ENCODE assay signal across 26 mouse cellular contexts in genomic region chr2:48770100-48770499, GRCm38 (mm10). TPM values are rescaled to one million over a fixed set of nuclear protein-coding genes. Genes with fewer than 3 reads are reported as not detected.
DNase-seq lines count a peak whose midpoint lies in the region; ATAC-seq and TF ChIP-seq lines count a peak whose summit lies in the region.
"Had no signal": no experiment of that assay in that cellular context is flagged by ENCODE, and none has a peak within 500 bp of the region (broad histone marks: within the 10 kb centered on the region; RNA-seq: fewer than 3 reads in every experiment).

No protein-coding gene starts in this region.

- H3K9me3 ChIP-seq in midbrain, embryonic 11.5 days (ENCODE audit: control insufficient read depth, low read length) = no peaks in the 10 kb centered on the region
- H3K9me3 ChIP-seq in midbrain, postnatal 0 days (ENCODE audit: low read length) = no peaks in the 10 kb centered on the region
- H3K9me3 ChIP-seq in liver, embryonic 12.5 days (replicated peaks) = no peaks in the 10 kb centered on the region
- H3K9me3 ChIP-seq: embryonic facial prominence, embryonic 13.5 days; embryonic facial prominence, embryonic 15.5 days; forebrain, embryonic 10.5 days; forebrain, embryonic 12.5 days; G1E had no signal

- H3K4me2 ChIP-seq in midbrain, embryonic 11.5 days = no peak overlapping the region
- H3K4me2 ChIP-seq in midbrain, postnatal 0 days (ENCODE audit: low read depth, low read length, poor library complexity, severe bottlenecking) = no peak overlapping the region
- H3K4me2 ChIP-seq in liver, embryonic 12.5 days = no peak overlapping the region
- H3K4me2 ChIP-seq: embryonic facial prominence, embryonic 13.5 days; embryonic facial prominence, embryonic 15.5 days; forebrain, embryonic 12.5 days had no signal

- H3K27me3 ChIP-seq in midbrain, embryonic 11.5 days (ENCODE audit: control insufficient read depth, insufficient read depth, low read length) = no peaks in the 10 kb centered on the region
- no peaks in the 10 kb centered on the region for H3K27me3 ChIP-seq in midbrain, postnatal 0 days (ENCODE audit: insufficient read depth, low read length)
- H3K27me3 ChIP-seq in liver, embryonic 12.5 days (replicated peaks) = no peaks in the 10 kb centered on the region
- H3K27me3 ChIP-seq: CH12.LX; embryonic facial prominence, embryonic 13.5 days; embryonic facial prominence, embryonic 15.5 days; forebrain, embryonic 12.5 days had no signal

- no peak overlapping the region for H3K9ac ChIP-seq in midbrain, embryonic 11.5 days (ENCODE audit: low read length)
- no peak overlapping the region for H3K9ac ChIP-seq in midbrain, postnatal 0 days (replicated peaks; ENCODE audit: low read length, poor library complexity, severe bottlenecking)
- H3K9ac ChIP-seq in liver, embryonic 12.5 days = no peak overlapping the region
- H3K9ac ChIP-seq: embryonic facial prominence, embryonic 13.5 days; embryonic facial prominence, embryonic 15.5 days; forebrain, embryonic 12.5 days had no signal

- no peak overlapping the region for H3K4me3 ChIP-seq in midbrain, embryonic 11.5 days (ENCODE audit: low read depth, low read length)
- H3K4me3 ChIP-seq in midbrain, postnatal 0 days (ENCODE audit: low read depth, low read length) = no peak overlapping the region
- no peak overlapping the region for H3K4me3 ChIP-seq in liver, embryonic 12.5 days
- H3K4me3 ChIP-seq: embryonic facial prominence, embryonic 13.5 days; embryonic facial prominence, embryonic 15.5 days; erythroblast, embryonic 14.5 days; forebrain, embryonic 10.5 days; forebrain, embryonic 12.5 days had no signal

- no peak overlapping the region for H3K27ac ChIP-seq in midbrain, embryonic 11.5 days (ENCODE audit: low read depth, low read length)
- no peak overlapping the region for H3K27ac ChIP-seq in midbrain, postnatal 0 days (ENCODE audit: low read depth, low read length)
- H3K27ac ChIP-seq in liver, embryonic 12.5 days = no peak overlapping the region
- H3K27ac ChIP-seq: embryonic facial prominence, embryonic 13.5 days; embryonic facial prominence, embryonic 15.5 days; forebrain, embryonic 10.5 days; forebrain, embryonic 12.5 days had no signal

- no peak for TF ChIP-seq CTCF in midbrain, postnatal 0 days (IDR thresholded peaks at IDR 0.05)

- DNase-seq in midbrain, embryonic 11.5 days (ENCODE audit: low spot score, missing footprints) = peak; percentile 23
- no peak for DNase-seq in midbrain, postnatal 0 days (ENCODE audit: low spot score)
- no peak for DNase-seq in adrenal gland, postnatal 25 days
- no peak for DNase-seq in embryo, embryonic 11 days
- DNase-seq: adrenal gland, adult 8-10 months; adrenal gland, postnatal 14 days; cerebellum, adult 11 months; cerebellum, adult 18-20 months; cerebellum, adult 8-10 months; cerebellum, adult 9-11 months; cerebellum, postnatal 14 days; cerebellum, postnatal 36 days had no signal

- no peak for ATAC-seq in midbrain, embryonic 11.5 days (ENCODE audit: low FRiP score)
- ATAC-seq in midbrain, postnatal 0 days (ENCODE audit: low FRiP score) = no peak
- peak; percentile 49 for ATAC-seq in granulocyte monocyte progenitor cell, adult 5-6 weeks (replicated peaks; ENCODE audit: poor library complexity, severe bottlenecking)
- peak; percentile 52; the same call in 1 of the 2 replicates for ATAC-seq in megakaryocyte, adult 5-6 weeks (ENCODE audit: poor library complexity, severe bottlenecking)
- ATAC-seq in liver, embryonic 12.5 days = no peak
- ATAC-seq: activated CD4-positive, CD25-positive, alpha-beta regulatory T cell, adult 4 months; CD4-positive, CD25-positive, alpha-beta regulatory T cell, adult 4 months; forebrain, embryonic 14.5 days; Patski had no signal

- WGBS in midbrain, embryonic 11.5 days = 88% methylated on average over 7 of the region's 7 CpGs
- WGBS in midbrain, postnatal 0 days = 88% methylated on average over 7 of the region's 7 CpGs
- whole genome bisulfite sequencing in liver, embryonic 12.5 days (ENCODE audit: insufficient replicate concordance) = 51% methylated on average over 7 of the region's 7 CpGs

- H3K4me1 ChIP-seq in midbrain, embryonic 11.5 days (ENCODE audit: control insufficient read depth, insufficient read depth, low read length) = no peaks in the 10 kb centered on the region
- no peaks in the 10 kb centered on the region for H3K4me1 ChIP-seq in midbrain, postnatal 0 days (ENCODE audit: insufficient read depth, low read length)
- no peaks in the 10 kb centered on the region for H3K4me1 ChIP-seq in liver, embryonic 12.5 days
- H3K4me1 ChIP-seq: embryonic facial prominence, embryonic 13.5 days; embryonic facial prominence, embryonic 15.5 days; forebrain, embryonic 10.5 days; forebrain, embryonic 12.5 days had no signal

- no peaks in the 10 kb centered on the region for H3K36me3 ChIP-seq in midbrain, embryonic 11.5 days (ENCODE audit: control insufficient read depth, insufficient read depth, low read length)
- H3K36me3 ChIP-seq in midbrain, postnatal 0 days (ENCODE audit: insufficient read depth, low read length) = no peaks in the 10 kb centered on the region
- no peaks in the 10 kb centered on the region for H3K36me3 ChIP-seq in liver, embryonic 12.5 days
- H3K36me3 ChIP-seq: embryonic facial prominence, embryonic 13.5 days; embryonic facial prominence, embryonic 15.5 days; forebrain, embryonic 10.5 days; forebrain, embryonic 12.5 days; G1E had no signal

RNA-seq across cellular contexts. Expression of gene Acvr2a, which starts 43.8 kb away (rescaled TPM):
- polyA plus RNA-seq in midbrain, embryonic 11.5 days (2014; fragmentation: Nextera tagmentation; extraction: Ambion mirVana) = 39.0 and 40.3 TPM in 2 replicates
- total RNA-seq in midbrain, postnatal 0 days (2014; rRNA removed) = 69.8 and 92.2 TPM in 2 replicates
- polyA plus RNA-seq in midbrain, postnatal 0 days (2015; fragmentation: Nextera tagmentation; extraction: Ambion mirVana) = 28.9 and 30.3 TPM in 2 replicates
- total RNA-seq in granulocyte monocyte progenitor cell, adult 5-6 weeks (2014; fragmentation: Nextera tagmentation) = 1.1 and 2.1 TPM in 2 replicates
- total RNA-seq in granulocyte monocyte progenitor cell, adult 5-6 weeks (2017) = 1.5 and 1.8 TPM in 2 replicates
- total RNA-seq in megakaryocyte, adult 5-6 weeks (2015) = 3.4 and 4.1 TPM in 2 replicates
- total RNA-seq in megakaryocyte, adult 5-6 weeks (2017) = 3.9 and 4.7 TPM in 2 replicates
- 3.9 and 4.6 TPM in 2 replicates for polyA plus RNA-seq in liver, embryonic 12.5 days (2016; fragmentation: Nextera tagmentation; extraction: Ambion mirVana)
- 21.9 and 25.5 TPM in 2 replicates for total RNA-seq in adrenal gland, postnatal 25 days (2021)

Comparison
In these comparisons a context has a peak if more than half of its experiments do, and no peak if none do; other contexts are left out.
1. ATAC-seq: peak in granulocyte monocyte progenitor cell, adult 5-6 weeks (single experiment) and megakaryocyte, adult 5-6 weeks (single experiment); none in midbrain, embryonic 11.5 days (single experiment), midbrain, postnatal 0 days (single experiment) and liver, embryonic 12.5 days (single experiment).